Mouse (Mus musculus): ENCODE measurements at regions not wholly inside any gene's neighbourhood (a gene's known extent, or its start where the extent isn't known, plus 50 kb on each side); places are given as distances from the start of the nearest gene placed in this dataset.
A peak's percentile ranks its signal among the peaks of the same experiment; 100 is the strongest.
"Not testable (repeated sequence)": the region's sequence is repeated elsewhere in the genome, so short reads cannot be mapped to it uniquely, and the experiment has no call there.

DNA sequence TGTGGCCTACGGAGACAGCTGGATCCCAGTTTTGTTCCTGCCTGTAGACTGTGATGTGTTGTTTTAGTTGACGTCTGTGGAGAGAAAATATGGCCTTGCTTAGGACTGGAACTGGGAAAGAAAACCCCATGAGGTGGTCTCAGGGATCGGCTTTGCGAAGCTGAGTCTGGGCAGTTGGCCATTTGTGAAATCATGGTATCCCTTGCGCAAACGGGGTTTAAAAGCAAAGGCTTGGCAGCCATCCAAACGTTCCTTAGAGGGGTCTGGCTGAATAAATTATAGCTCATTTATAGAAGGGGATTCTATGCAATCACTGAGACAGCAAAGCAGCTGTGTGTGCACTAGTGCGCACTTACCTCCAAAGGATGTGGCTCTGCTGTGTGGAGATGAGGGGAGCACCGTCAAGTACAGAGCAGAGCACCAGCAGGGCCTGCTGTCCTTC lies 150.5 kb downstream of the Tcp10c start:
- peak overlapping the region; percentile 78 for H3K27ac ChIP-seq (replicated peaks; ENCODE audit: low read depth, low read length)
- H3K9me3 ChIP-seq (ENCODE audit: control insufficient read depth, low read length); H3K4me1 ChIP-seq (ENCODE audit: control insufficient read depth, insufficient read depth, low read length); H3K4me3 ChIP-seq (replicated peaks; ENCODE audit: low read depth, low read length); H3K4me2 ChIP-seq (ENCODE audit: low read length); H3K36me3 ChIP-seq (ENCODE audit: control insufficient read depth, insufficient read depth, low read length); H3K27me3 ChIP-seq (ENCODE audit: control insufficient read depth, insufficient read depth, low read length); H3K9ac ChIP-seq (replicated peaks; ENCODE audit: low read length): not testable (repeated sequence)
- ATAC-seq (ENCODE audit: low FRiP score, low TSS enrichment) (peak; percentile 86), DNase-seq (peak; percentile 93)
- WGBS = 12% methylated on average over 8 of the region's 9 CpGs

GRCm38 (mm10) chr17:13507397-13508063 lies 153.2 kb downstream of the Tcp10c start:
- H3K36me3 ChIP-seq (ENCODE audit: control insufficient read depth, insufficient read depth, low read length); DNase-seq; H3K9me3 ChIP-seq (ENCODE audit: control insufficient read depth, low read length); H3K4me1 ChIP-seq (ENCODE audit: control insufficient read depth, insufficient read depth, low read length); H3K27ac ChIP-seq (replicated peaks; ENCODE audit: low read depth, low read length); H3K4me2 ChIP-seq (ENCODE audit: low read length); H3K4me3 ChIP-seq (replicated peaks; ENCODE audit: low read depth, low read length); ATAC-seq (ENCODE audit: low FRiP score, low TSS enrichment); H3K9ac ChIP-seq (replicated peaks; ENCODE audit: low read length); H3K27me3 ChIP-seq (ENCODE audit: control insufficient read depth, insufficient read depth, low read length): not testable (repeated sequence)
- WGBS = 59% methylated on average over 2 of the region's 3 CpGs

- ATAC-seq (ENCODE audit: low FRiP score, low TSS enrichment); H3K4me2 ChIP-seq (ENCODE audit: low read length); H3K9me3 ChIP-seq (ENCODE audit: control insufficient read depth, low read length); H3K4me1 ChIP-seq (ENCODE audit: control insufficient read depth, insufficient read depth, low read length); H3K9ac ChIP-seq (replicated peaks; ENCODE audit: low read length); DNase-seq; H3K4me3 ChIP-seq (replicated peaks; ENCODE audit: low read depth, low read length); H3K27me3 ChIP-seq (ENCODE audit: control insufficient read depth, insufficient read depth, low read length); H3K27ac ChIP-seq (replicated peaks; ENCODE audit: low read depth, low read length); H3K36me3 ChIP-seq (ENCODE audit: control insufficient read depth, insufficient read depth, low read length): not testable (repeated sequence)
- WGBS = 93% methylated on average over 4 of the region's 5 CpGs
These were observed 165.2 kb downstream of the Tcp10c start for GRCm38 (mm10) chr17:13519409-13520201.

DNA sequence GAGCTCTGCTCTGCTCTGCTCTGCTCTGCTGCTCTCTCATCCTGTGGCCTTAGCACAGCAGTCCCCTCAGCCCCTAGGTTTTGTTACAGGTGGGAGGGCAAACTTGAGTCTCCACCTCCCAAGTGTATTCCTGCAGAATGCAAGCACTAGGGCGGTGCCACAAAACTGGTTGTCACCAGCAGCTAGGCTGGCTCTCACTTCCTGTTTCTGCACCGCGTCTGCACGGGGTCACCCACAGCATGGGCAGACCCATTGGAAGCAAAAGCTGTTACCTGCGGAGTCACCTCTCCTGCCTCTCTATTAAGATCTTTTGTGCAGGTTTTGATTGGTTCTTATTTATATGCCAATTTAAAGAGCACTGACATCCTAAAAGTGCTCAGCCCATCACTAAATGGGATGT lies 178.2 kb downstream of the Tcp10c start:
- H3K4me2 ChIP-seq (ENCODE audit: low read length); H3K4me3 ChIP-seq (replicated peaks; ENCODE audit: low read depth, low read length); H3K9ac ChIP-seq (replicated peaks; ENCODE audit: low read length); H3K4me1 ChIP-seq (ENCODE audit: control insufficient read depth, insufficient read depth, low read length); H3K36me3 ChIP-seq (ENCODE audit: control insufficient read depth, insufficient read depth, low read length); H3K27me3 ChIP-seq (ENCODE audit: control insufficient read depth, insufficient read depth, low read length); H3K27ac ChIP-seq (replicated peaks; ENCODE audit: low read depth, low read length); DNase-seq; ATAC-seq (ENCODE audit: low FRiP score, low TSS enrichment); H3K9me3 ChIP-seq (ENCODE audit: control insufficient read depth, low read length): not testable (repeated sequence)
- WGBS = 90% methylated on average over 5 of the region's 5 CpGs

GRCm38 (mm10) chr17:13540446-13541241 lies 186.3 kb downstream of the Tcp10c start:
- ATAC-seq (ENCODE audit: low FRiP score, low TSS enrichment) = no peak
- 83% methylated on average over 7 of the region's 7 CpGs for WGBS
- Histone ChIP-seq H3K9ac (replicated peaks; ENCODE audit: low read length) (no peak overlapping the region), H3K4me3 (replicated peaks; ENCODE audit: low read depth, low read length) (no peak overlapping the region), H3K4me1 (ENCODE audit: control insufficient read depth, insufficient read depth, low read length) (no peaks in the 10 kb centered on the region), H3K27ac (replicated peaks; ENCODE audit: low read depth, low read length) (no peak overlapping the region), H3K4me2 (ENCODE audit: low read length) (no peak overlapping the region), H3K36me3 (ENCODE audit: control insufficient read depth, insufficient read depth, low read length) (no peaks in the 10 kb centered on the region), H3K9me3 (ENCODE audit: control insufficient read depth, low read length) (peaks cover 55% of the 10 kb centered on the region), H3K27me3 (ENCODE audit: control insufficient read depth, insufficient read depth, low read length) (no peaks in the 10 kb centered on the region)
- no peak for DNase-seq

DNA sequence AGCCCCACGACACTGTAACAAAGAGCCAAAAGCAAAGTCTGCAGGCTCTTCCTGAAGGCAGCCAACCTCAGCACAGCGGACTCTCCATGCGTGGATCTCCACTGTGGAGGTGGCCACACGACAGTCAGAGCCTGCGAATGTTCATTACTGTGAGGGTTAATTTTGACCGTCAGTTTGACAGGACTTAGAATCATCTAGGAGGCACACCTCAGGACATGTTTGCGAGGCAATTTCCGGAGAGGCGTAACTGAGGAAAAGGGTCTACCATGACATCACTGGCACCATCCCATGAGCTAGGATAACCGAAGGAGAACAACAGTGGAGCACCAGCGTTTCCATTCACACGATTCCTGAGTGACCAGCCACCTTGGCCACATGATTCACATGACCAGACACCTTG lies 186.9 kb downstream of the Tcp10c start:
- 69% methylated on average over 12 of the region's 12 CpGs for WGBS
- Histone ChIP-seq H3K9me3 (ENCODE audit: control insufficient read depth, low read length) (peaks cover 59% of the 10 kb centered on the region), H3K9ac (replicated peaks; ENCODE audit: low read length) (no peak overlapping the region), H3K27me3 (ENCODE audit: control insufficient read depth, insufficient read depth, low read length) (no peaks in the 10 kb centered on the region), H3K4me2 (ENCODE audit: low read length) (no peak overlapping the region), H3K4me1 (ENCODE audit: control insufficient read depth, insufficient read depth, low read length) (no peaks in the 10 kb centered on the region), H3K4me3 (replicated peaks; ENCODE audit: low read depth, low read length) (no peak overlapping the region), H3K27ac (replicated peaks; ENCODE audit: low read depth, low read length) (no peak overlapping the region), H3K36me3 (ENCODE audit: control insufficient read depth, insufficient read depth, low read length) (no peaks in the 10 kb centered on the region)
- DNase-seq = no peak
- ATAC-seq (ENCODE audit: low FRiP score, low TSS enrichment) = 0 out of 2 replicates have a peak, but pooled peaks have one; percentile 19

GRCm38 (mm10) chr17:13542261-13542660 lies 187.9 kb downstream of the Tcp10c start:
- Histone ChIP-seq H3K36me3 (ENCODE audit: control insufficient read depth, insufficient read depth, low read length) (no peaks in the 10 kb centered on the region), H3K27me3 (ENCODE audit: control insufficient read depth, insufficient read depth, low read length) (no peaks in the 10 kb centered on the region), H3K4me3 (replicated peaks; ENCODE audit: low read depth, low read length) (no peak overlapping the region), H3K4me1 (ENCODE audit: control insufficient read depth, insufficient read depth, low read length) (no peaks in the 10 kb centered on the region), H3K4me2 (ENCODE audit: low read length) (no peak overlapping the region), H3K27ac (replicated peaks; ENCODE audit: low read depth, low read length) (no peak overlapping the region), H3K9me3 (ENCODE audit: control insufficient read depth, low read length) (peaks cover 69% of the 10 kb centered on the region), H3K9ac (replicated peaks; ENCODE audit: low read length) (no peak overlapping the region)
- DNase-seq (no peak), ATAC-seq (ENCODE audit: low FRiP score, low TSS enrichment) (no peak)

DNA sequence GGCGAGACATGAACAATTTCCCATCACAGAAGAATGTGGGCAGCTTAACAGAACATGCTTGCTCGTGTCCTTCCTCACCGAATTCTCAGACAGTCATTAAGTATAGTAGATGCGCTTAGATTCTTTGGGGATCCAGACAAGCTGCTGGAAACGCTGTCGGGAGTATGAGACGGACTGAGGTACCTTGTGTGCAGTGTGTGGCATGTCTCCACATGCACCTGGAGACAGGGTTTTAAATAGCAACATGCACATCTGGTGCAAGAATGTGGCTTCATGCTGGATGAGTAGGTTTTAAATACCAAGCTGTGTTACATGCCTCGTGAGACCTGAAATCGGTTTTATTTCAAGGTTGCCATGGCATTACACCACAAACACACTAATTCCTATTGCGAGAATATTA lies 188.5 kb downstream of the Tcp10c start:
- H3K9me3 ChIP-seq (ENCODE audit: control insufficient read depth, low read length) = peaks cover 74% of the 10 kb centered on the region
- H3K27ac ChIP-seq (replicated peaks; ENCODE audit: low read depth, low read length) = no peak overlapping the region
- no peaks in the 10 kb centered on the region for H3K36me3 ChIP-seq (ENCODE audit: control insufficient read depth, insufficient read depth, low read length)
- WGBS = 84% methylated on average over 10 of the region's 10 CpGs
- no peaks in the 10 kb centered on the region for H3K27me3 ChIP-seq (ENCODE audit: control insufficient read depth, insufficient read depth, low read length)
- H3K4me3 ChIP-seq (replicated peaks; ENCODE audit: low read depth, low read length) = no peak overlapping the region
- no peak overlapping the region for H3K9ac ChIP-seq (replicated peaks; ENCODE audit: low read length)
- H3K4me1 ChIP-seq (ENCODE audit: control insufficient read depth, insufficient read depth, low read length) = no peaks in the 10 kb centered on the region
- H3K4me2 ChIP-seq (ENCODE audit: low read length) = no peak overlapping the region
- ATAC-seq (ENCODE audit: low FRiP score, low TSS enrichment) (no peak), DNase-seq (no peak)

Measured in midbrain, embryonic 14.5 days (tissue).